Mouse (Mus musculus) hindbrain, postnatal 0 days (tissue): ENCODE results near the gene H2-Q2. TPM values are rescaled to one million over a fixed set of nuclear protein-coding genes. Genes with fewer than 3 reads are reported as not detected.
"Not testable (repeated sequence)": the region's sequence is repeated elsewhere in the genome, so short reads cannot be mapped to it uniquely, and the experiment has no call there.

Experiments used
- ATAC-seq: fragments of 200-750 bp; cut with Nextera tagmentation; 2 replicates; pipeline ENCODE4 v1.8.0; 2017; ENCODE audit warnings: mild to moderate bottlenecking, moderate TSS enrichment, moderate library complexity
- DNase-seq: peaks from one replicate; pipeline ENCODE4 v3.0.0-alpha.2; 2015; ENCODE audit warnings: low spot score
- H3K27ac ChIP-seq: fragments of 300-500 bp; sonication (generic); 2 replicates; pipeline ENCODE4 v1.5.1; 2014; ENCODE audit warnings: mild to moderate bottlenecking
- H3K27me3 ChIP-seq: fragments of 300-500 bp; sonication (generic); 2 replicates; pipeline ENCODE4 v1.6.1; 2014; ENCODE audit warnings: low read length, mixed read lengths; ENCODE audit not compliant: insufficient read depth
- H3K36me3 ChIP-seq: fragments of 300-500 bp; sonication (generic); 2 replicates; pipeline ENCODE4 v1.6.1; 2014; ENCODE audit warnings: low read length, mixed read lengths; ENCODE audit not compliant: insufficient read depth
- H3K4me1 ChIP-seq: fragments of 300-500 bp; sonication (generic); 2 replicates; pipeline ENCODE4 v1.6.1; 2014; ENCODE audit warnings: antibody characterized with exemption, low read length, mixed read lengths; ENCODE audit not compliant: insufficient read depth
- H3K4me2 ChIP-seq: fragments of 300-500 bp; sonication (generic); 2 replicates; pipeline ENCODE4 v1.6.1; 2014; ENCODE audit warnings: low read depth, mild to moderate bottlenecking, low read length, moderate library complexity, mixed read lengths
- H3K4me3 ChIP-seq: fragments of 300-500 bp; sonication (generic); 2 replicates; pipeline ENCODE4 v1.5.1; 2014; ENCODE audit warnings: low read length
- H3K9ac ChIP-seq: fragments of 300-500 bp; sonication (generic); replicated peaks from 2 replicates; pipeline ENCODE4 v1.6.1; 2014; ENCODE audit warnings: mild to moderate bottlenecking, low read length, moderate library complexity, mixed read lengths
- H3K9me3 ChIP-seq: fragments of 300-500 bp; sonication (generic); 2 replicates; pipeline ENCODE4 v1.6.1; 2016; ENCODE audit warnings: low read length, mixed read lengths
- CTCF ChIP-seq: IDR thresholded peaks from 2 replicates; pipeline ENCODE4 v1.5.1; 2016; ENCODE audit warnings: antibody characterized with exemption, control low read depth, low read depth
- WGBS: fragments of 180-500 bp; shearing (Covaris S2); extraction: QIAGEN DNeasy Blood & Tissue Kit; methylation state at CpG from one replicate; pipeline ENCODE4 v1.1.7; 2014; 5-methylcytosine and 5-hydroxymethylcytosine counted together
- polyA plus RNA-seq: library from polyadenylated mRNA; unstranded; fragments of >200 nt; fragmentation: Nextera tagmentation; extraction: Ambion mirVana; gene quantifications from 2 replicates; pipeline ENCODE4 v1.2.1, GENCODE M21; 2015
- total RNA-seq: library from RNA; depleted of rRNA; stranded (reverse); fragments of >200 nt; gene quantifications from 2 replicates; pipeline ENCODE4 v1.2.3, GENCODE M21; 2014

The H2-Q2 gene
- total and polyA plus RNA-seq, 2 experiments from 2014 or later: 9.7 to 12.7 TPM

- no peaks in the 10 kb centered on the region for H3K4me1 ChIP-seq
- no peaks in the 10 kb centered on the region for H3K36me3 ChIP-seq
- peaks cover 6% of the 10 kb centered on the region; the same call in 1 of the 2 replicates for H3K27me3 ChIP-seq
- H3K27ac ChIP-seq: no peak overlapping the region
- no peak for TF ChIP-seq CTCF
- H3K4me2 ChIP-seq: peak overlapping the region; percentile 62
- H3K9ac ChIP-seq: peak overlapping the region; percentile 40
- DNase-seq (peak; percentile 5), ATAC-seq (peak; percentile 43; the same call in 1 of the 2 replicates)
- H3K9me3 ChIP-seq: no peaks in the 10 kb centered on the region
- 4% methylated on average over 42 of the region's 46 CpGs for WGBS
- H3K4me3 ChIP-seq: peak overlapping the region; percentile 40
These were observed 852 bp downstream of the H2-Q2 start for GRCm38 (mm10) chr17:35342711-35343476.

DNA sequence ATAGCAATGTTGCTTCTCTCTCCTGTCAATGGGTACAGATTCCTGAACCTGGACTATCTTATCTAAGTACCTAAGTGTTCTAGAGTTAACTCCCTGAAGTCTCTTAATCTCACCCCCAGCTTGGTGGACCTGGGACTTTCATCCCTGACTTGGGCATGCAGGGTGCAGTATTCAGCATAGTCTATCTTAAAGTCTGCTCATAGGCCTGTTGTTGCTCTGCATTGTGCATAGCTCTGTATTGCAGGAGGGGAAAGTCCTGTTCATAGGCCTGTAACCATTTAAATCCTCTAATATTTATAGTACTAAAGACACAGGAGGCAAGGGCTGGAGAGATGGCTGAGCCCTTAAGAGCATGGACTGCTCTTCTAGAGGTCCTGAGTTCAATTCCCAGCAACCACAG is 5.6 kb downstream of the H2-Q2 start:
- H3K36me3 ChIP-seq, H3K9me3 ChIP-seq, H3K9ac ChIP-seq, H3K4me2 ChIP-seq, H3K27ac ChIP-seq, ATAC-seq, DNase-seq, H3K4me3 ChIP-seq, H3K4me1 ChIP-seq, H3K27me3 ChIP-seq: not testable (repeated sequence)

DNA sequence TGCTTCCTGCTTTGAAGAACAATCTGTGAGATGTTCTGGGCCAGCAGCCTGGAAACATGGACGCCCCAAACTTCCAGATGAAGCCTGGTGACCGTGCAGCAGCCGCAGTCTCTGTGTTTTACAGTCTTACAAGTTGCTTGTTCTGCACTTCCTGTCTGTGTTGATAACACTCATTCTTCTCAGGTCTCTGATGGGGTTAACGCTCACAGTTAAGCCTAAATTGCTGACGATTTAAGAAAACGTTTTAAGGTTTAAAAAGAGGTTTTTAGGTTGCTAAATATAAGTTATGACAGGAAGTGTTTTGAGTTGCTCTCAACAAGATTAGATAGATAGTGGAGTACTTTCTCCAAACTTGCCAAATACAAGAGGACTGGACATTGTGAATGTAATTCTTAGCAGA is 11.2 kb downstream of the H2-Q2 start:
- H3K9me3 ChIP-seq, ATAC-seq, H3K27ac ChIP-seq, H3K4me2 ChIP-seq, H3K9ac ChIP-seq, H3K4me1 ChIP-seq, DNase-seq, H3K4me3 ChIP-seq, H3K36me3 ChIP-seq, H3K27me3 ChIP-seq: not testable (repeated sequence)
- WGBS: 77% methylated on average over 6 of the region's 6 CpGs

DNA sequence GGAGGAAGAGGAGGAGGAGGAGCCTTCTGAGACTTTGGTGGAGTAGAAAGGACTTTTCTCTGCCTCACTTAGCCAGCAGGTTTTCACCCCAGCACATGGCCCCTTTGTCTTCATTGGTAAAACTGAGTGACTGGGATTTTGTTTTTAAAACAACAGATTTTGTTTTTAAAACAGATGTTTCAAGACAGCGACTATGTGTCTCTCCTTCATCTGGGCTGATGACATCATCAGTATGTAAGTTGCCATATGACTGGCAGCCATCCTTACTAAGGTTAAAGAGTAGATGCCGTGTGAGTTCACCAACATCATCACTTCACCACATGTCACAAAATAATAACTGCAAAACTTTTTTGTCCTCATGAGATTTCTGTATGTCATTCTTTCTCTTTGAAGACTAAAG is 12.0 kb downstream of the H2-Q2 start:
- no peaks in the 10 kb centered on the region for H3K27me3 ChIP-seq
- no peak for ATAC-seq
- 74% methylated on average over 2 of the region's 2 CpGs for WGBS

GRCm38 (mm10) chr17:35357086-35357485 is 15.0 kb downstream of the H2-Q2 start:
- no peaks in the 10 kb centered on the region for H3K4me1 ChIP-seq
- no peaks in the 10 kb centered on the region for H3K36me3 ChIP-seq
- no peaks in the 10 kb centered on the region for H3K27me3 ChIP-seq
- no peak for DNase-seq
- WGBS: 50% methylated on average over 1 of the region's 1 CpGs
- no peak for TF ChIP-seq CTCF
- ATAC-seq: no peak
- H3K4me3 ChIP-seq: no peak overlapping the region
- no peak overlapping the region for H3K4me2 ChIP-seq
- H3K9me3 ChIP-seq: no peaks in the 10 kb centered on the region
- no peak overlapping the region for H3K9ac ChIP-seq
- H3K27ac ChIP-seq: no peak overlapping the region

More for the DNA sequence above, 12.0 kb downstream of the H2-Q2 start:
- Histone ChIP-seq H3K27ac (no peak overlapping the region), H3K36me3 (no peaks in the 10 kb centered on the region), H3K4me3 (no peak overlapping the region), H3K9me3 (no peaks in the 10 kb centered on the region), H3K4me2 (no peak overlapping the region), H3K4me1 (no peaks in the 10 kb centered on the region), H3K9ac (no peak overlapping the region)
- DNase-seq: no peak
- no peak for TF ChIP-seq CTCF

DNA sequence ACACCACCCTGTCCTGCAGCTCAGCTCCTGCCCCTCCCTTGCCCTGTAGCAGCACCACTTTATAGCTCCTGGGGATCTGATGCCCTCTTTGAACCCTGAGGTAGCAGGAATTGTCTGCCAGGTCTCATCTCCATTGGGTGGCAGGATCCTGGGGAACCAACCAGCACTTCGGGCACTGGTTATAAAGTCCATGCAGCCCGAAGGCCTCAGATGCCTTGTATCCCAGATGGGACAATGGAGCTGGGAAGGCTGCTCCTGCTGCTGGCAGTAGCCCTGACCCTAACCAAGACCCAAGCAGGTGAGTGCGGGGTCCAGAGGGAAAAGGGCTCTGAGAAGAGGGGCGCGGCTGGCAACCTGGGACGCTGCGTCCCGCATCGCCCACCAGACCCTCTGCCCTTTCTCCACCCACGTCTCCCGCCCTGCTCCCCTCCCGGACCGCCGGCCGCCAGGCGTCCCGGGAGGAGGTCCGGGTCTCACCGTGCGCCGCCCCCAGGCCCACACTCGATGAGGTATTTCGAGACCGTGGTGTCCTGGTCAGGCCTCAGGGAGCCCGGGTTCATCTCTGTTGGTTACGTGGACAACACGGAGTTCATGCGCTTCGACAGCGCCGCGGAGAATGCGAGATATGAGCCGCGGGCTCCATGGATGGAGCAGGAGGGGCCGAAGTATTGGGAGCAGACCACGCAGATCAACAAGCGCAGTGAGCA is 16.9 kb downstream of the H2-Q2 start:
- H3K4me1 ChIP-seq: no peaks in the 10 kb centered on the region
- no peaks in the 10 kb centered on the region for H3K36me3 ChIP-seq
- H3K4me3 ChIP-seq: peak overlapping the region; percentile 33
- H3K9me3 ChIP-seq: no peaks in the 10 kb centered on the region
- 9% methylated on average over 38 of the region's 38 CpGs for WGBS
- H3K27me3 ChIP-seq: no peaks in the 10 kb centered on the region
- TF ChIP-seq CTCF: no peak
- ATAC-seq (peak; percentile 24; the same call in 1 of the 2 replicates), DNase-seq (peak; percentile 7)
- 0 out of 2 replicates have a peak overlapping the region, but pooled peaks have one; percentile 18 for H3K9ac ChIP-seq
- H3K4me2 ChIP-seq: peak overlapping the region; percentile 56
- no peak overlapping the region for H3K27ac ChIP-seq

GRCm38 (mm10) chr17:35359470-35359862 is 17.4 kb downstream of the H2-Q2 start:
- ATAC-seq: 0 out of 2 replicates have a peak, but pooled peaks have one; percentile 27
- Histone ChIP-seq H3K9ac (0 out of 2 replicates have a peak overlapping the region, but pooled peaks have one; percentile 18), H3K4me2 (peak overlapping the region; percentile 56), H3K36me3 (no peaks in the 10 kb centered on the region), H3K4me1 (no peaks in the 10 kb centered on the region), H3K27ac (no peak overlapping the region), H3K9me3 (no peaks in the 10 kb centered on the region), H3K27me3 (no peaks in the 10 kb centered on the region), H3K4me3 (peak overlapping the region; percentile 33)
- TF ChIP-seq CTCF: no peak
- DNase-seq: no peak
- WGBS: 22% methylated on average over 20 of the region's 21 CpGs
